Mouse (Mus musculus): ENCODE measurements around the gene Fnbp4.

The Fnbp4 gene

DNA sequence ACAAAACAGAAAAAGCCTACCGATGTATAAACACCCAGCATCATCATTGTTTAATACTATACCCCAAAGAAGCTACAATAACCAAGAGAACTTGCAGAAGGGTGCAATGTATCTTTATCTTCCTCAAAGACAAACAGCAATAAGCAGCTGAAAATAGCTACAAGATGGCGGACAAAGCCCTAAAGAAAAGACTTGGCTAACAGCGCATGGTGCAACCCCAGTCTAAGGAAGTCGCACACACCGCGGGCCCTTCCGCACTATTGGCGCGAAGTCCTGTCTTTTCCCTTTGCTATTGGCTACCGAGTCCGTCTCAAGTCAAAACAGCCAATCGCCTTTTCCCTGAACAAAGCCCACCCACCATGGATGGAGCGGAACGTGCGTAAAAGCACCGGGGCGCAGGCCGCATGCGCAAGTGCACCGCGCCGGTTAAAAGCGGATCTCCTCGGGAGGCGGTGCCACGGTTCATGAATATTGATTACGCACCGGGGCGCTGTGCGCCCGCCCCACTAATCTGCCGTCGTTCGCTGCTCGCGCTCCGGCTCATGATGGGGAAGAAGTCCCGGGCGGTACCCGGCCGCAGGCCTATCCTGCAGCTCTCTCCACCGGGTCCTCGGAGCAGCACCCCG lies at the start of gene Fnbp4:
Fnbp4 (plus strand) TSS at position 318 of the 626 bp plus-strand sequence.
- peak; percentile 97 to 98 for DNase-seq

DNA sequence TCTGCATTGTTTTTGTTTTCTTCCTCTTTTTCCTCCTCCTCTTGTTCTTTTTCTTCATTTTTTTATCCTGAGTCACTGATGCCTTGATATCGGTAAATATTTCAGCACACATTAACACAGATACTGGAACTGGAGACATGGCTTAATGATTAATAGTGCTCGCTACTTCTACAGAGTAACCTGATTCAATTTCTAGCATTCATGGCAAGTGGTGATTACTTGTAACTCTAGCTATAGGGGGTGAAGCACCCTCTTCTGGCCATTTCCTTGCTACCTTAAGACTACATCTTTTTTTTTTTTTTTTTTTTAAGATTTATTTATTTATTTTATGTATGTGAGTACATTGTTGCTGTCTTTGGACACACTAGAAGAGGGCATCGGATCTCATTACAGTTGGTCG lies 44.2 kb upstream of the Fnbp4 start:
- no peak for DNase-seq

DNA sequence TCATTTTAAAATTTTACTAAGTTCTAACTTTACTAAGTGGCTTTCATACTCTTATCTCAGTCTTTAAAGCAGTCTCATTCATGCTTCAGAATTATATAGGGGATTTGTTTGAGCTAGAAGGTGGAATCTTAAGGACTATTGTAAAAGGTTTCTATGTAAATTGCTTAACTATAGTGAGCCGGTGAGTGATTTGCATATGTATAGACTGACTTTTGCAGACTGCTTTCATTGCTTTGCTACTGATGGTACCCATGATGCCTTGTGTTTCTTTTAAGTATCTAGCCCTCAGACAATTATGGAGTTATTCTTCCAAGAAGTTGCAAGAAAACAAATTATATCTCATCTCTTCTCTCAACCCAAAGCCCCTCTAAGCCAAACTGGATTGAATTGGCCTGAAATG lies 36.6 kb upstream of the Fnbp4 start:
- DNase-seq = no peak

DNA sequence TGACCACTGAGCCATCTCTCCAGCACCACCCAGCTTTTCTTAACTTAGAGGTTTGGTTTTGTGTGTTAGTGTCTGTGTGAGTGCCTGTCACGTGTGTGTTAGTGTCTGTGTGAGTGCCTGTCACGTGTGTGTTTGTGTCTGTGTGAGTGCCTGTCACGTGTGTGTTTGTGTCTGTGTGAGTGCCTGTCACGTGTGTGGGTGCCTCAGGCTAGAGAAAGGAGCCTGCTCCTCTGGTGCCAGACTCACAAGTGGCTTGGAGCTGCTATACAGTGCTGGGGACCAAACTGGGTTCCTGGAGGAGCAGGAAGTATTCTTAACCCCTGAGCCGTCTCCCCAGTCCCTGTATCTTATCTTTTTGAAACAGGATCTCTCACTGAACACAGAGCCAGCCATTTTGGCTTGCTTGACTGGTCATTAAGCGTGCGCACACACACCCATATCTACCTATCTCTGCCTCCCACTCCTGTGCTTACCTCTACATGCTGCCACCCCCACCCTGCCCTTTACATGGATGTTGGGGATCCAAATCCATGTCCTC lies 29.5 kb upstream of the Fnbp4 start:
- no peak for DNase-seq

DNA sequence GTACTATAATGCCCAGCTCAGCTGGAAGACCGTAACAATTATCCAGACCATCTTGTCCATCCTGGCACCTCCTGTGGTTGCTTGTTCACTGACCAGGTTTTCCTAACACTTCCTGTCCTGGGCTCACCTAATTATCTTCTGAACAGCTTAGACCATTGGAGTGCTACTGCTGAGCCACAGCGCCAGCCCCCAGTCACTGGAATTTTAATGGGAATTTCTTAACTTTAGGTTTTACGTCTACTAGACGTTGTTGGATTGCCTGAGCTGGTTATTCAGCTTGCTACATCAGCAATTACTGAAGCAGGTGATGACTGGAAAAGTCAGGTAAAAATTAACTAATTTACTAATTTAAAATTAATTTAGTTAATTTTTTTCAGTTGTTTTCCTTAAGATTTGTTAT lies 27.8 kb upstream of the Fnbp4 start:
- DNase-seq = no peak

DNA sequence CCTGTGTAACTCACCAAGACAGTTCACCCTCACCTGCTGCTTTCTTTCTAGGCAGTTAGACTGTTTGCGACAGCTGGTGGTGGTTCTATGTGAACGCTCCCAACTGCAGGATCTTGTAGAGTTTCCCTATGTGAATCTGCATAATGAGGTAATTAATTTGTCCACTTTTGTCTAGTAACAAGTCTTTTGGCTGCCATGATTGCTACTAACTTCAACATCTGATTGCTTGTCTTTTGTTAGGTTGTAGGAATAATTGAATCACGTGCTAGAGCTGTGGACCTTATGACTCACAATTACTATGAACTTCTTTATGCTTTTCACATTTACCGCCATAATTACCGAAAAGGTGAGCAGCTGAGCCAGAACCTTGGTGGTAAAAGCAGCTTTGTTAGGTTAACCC lies 27.2 kb upstream of the Fnbp4 start:
- no peak for DNase-seq

DNA sequence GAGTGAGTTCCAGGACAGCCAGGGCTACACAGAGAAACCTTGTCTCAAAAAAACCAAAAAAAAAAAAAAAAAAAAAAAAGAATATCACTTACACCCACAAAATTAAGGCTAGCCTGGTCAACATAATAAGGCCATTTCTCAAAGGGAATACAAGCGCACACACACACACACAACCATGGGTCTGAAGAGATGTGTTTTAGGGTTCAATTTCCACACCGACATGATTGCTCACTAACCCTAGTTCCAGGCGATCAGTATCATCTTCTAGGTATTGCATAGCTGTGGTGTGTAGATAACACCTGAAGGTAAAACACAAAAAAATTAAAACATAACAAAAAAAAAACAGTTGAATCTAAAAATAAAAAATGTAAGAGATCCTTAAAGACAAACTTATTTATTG lies 18.4 kb upstream of the Fnbp4 start:
- no peak for DNase-seq

DNA sequence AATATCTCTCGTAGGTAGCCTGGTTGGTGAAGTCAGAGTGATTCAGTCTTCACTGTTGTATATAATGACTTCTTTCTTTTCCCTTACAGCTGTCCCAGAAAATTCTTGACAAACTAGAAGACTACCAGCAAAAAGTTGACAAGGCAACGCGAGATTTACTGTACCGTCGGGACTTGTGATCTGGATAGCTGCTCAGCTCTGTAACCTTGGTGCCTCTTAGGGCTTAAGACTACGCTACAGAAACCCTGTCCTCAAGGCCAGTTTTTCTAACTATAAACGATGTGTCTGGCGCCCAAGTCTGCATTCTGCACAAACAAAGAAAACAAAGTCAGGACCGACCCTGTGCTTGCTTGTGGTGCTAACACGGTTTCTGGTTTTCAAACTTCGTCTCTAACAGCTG lies 9.8 kb upstream of the Fnbp4 start:
- DNase-seq = no peak

DNA sequence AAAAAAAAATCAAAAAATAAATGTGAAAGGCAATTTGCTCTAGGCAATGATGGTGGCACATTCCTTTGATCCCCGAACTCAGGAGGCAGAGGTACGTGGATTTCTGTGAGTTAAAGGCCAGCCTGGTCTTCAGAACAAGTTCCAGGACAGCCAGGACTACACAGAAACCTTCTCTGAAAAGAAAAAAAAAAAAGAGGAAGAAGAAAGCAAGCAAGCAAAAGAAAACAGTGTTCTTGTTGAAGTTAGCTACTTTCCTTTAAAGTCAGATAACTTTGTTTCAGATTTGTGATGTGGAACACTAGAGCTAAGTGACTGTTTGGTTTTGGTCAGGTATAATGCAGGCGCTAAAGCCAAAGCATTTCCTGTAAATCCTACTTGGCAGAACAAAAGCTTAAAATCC lies 6.4 kb upstream of the Fnbp4 start:
- no peak for DNase-seq

DNA sequence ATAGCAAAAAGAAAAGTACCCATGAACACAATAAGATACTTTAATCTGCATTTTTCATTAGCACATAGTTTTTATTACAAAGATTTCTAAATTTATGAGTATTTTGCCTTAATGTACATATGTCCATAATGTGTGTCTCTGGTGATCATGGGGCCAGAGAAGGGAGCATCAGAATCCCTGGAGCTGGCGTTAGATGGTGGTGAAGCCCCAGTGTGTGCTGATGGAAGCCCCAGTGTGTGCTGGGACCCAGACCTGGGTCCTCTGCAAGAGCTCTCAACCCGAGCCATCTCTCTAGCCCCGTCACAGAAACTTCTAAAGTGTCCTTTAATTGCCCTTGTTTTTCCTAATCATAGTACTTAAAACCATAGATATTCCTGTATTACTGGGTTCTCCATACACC lies 5.8 kb upstream of the Fnbp4 start:
- DNase-seq = no peak

DNA sequence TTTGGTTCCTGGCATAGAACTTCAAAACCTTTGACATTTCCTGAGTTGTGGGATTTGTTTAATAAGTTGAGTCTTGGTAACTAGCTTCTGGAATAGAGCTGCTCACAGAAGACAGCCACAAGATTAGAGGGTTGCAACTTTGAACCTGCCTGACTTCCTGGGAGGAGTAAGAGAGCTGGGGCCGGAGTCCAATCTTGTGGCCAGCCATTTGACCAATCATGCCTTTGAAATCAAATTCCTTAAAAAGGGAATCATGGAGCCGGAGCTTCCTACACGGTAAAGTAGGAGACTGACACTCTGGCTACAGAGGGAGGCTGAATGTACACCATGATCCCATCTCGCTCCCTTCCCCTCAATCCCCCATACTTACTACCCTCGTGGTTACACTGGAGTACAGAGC lies 5.2 kb upstream of the Fnbp4 start:
- DNase-seq = no peak

DNA sequence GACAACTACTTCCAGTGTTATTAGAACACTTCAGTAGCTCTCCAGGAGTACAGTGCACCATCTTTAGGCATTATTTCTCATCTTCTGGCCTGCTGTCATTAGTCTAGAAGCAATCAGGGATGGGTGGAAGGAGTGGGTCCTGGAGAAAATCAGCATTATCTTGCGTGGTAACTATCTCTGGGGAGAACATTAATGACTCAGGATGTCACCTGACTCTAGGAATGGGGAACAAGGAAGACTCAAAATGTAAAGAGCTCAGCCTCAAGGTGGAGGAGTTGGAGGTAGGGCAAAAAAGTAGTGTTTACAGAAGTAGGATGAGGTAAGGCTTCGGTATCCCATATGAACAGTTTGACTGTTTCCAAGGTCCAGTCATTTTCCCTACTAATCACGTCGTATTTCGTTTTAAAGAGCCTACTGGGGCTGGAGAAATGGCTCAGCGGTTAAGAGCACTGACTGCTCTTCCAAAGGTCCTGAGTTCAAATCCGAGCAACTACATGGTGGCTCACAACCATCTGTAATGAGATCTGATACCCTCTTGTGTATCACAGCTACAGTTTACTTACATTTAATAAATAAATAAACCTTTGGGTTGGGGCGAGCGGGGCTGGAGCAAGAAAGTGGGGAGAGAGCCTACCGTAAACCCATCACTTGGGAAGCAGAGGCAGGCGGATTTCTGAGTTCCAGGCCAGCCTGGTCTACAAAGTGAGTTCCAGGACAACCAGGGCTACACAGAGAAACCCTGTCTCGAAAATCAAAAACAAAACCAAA lies 701 bp upstream of the Fnbp4 start:
- DNase-seq = peak; percentile 26 to 33

DNA sequence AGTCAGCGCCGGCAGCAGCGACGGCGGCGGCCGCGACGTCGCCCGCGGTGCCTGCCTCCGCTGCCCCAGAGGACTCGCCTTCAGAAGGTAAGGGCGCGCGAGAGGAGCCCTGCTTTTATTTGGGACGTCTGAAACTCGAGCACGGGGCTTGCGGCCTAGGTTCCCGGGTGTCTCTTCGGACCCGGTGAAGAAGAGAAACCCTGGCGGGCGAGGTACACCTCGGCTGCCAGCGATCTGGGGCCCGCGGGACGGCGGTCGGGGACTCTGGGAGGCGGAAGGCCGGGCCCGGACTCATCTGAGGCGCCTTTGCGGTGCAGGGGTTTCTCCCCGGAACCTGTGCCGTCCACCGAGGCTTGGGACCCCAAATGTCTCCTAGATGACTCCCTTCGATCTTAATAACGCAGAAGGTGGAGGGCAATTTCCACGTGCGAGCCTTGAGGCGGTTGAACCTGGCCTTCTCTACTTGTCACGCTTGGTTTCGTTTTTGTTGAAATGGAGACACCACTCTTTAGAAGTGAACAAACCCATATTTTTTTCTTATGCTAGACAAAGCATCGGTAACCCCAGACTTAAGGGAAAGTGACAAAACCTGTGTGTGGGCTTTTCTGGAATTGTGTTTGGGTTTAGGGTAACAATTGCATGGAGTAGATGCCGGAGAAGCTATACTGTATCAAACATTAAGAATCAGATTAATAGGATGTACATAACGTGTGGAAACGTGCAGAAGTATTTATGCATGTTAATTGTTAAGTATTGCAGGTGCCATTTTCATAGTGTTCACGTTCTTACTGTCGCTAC lies 769 bp downstream of the Fnbp4 start:
- no peak for DNase-seq

DNA sequence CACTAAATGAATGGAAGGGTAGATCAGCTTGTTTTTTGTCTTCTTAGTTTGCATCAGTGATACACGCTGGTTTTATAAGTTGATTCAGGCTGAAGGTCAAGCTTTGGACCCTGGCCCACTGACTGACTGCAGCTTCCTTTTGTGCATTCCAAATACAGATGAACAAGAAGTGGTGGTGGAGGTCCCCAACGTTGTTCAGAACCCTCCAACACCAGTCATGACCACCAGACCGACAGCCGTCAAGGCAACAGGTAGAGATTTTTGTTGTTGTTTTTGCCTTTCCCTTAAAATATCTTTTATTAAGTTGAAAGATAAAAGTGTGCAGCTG lies 1.3 kb downstream of the Fnbp4 start:
- no peak for DNase-seq

DNA sequence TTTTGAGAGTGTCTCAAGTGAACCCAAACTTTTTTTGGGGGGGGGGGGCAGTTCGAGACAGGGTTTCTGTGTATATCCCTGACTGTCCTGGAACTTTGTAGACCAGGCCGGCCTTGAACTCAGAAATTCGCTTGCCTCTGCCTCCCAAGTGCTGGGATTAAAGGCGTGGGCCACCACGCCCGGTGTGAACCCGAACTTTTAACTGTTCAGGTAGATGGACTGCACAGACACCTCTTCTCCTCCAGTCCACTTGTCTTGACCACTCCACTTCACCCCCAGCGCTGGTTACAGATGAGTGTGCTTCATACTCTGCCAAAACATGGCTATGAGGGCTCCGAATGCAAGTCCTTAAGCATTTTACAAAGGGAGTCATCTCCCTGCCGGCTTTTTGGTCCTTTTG lies 2.0 kb downstream of the Fnbp4 start:
- no peak for DNase-seq

DNA sequence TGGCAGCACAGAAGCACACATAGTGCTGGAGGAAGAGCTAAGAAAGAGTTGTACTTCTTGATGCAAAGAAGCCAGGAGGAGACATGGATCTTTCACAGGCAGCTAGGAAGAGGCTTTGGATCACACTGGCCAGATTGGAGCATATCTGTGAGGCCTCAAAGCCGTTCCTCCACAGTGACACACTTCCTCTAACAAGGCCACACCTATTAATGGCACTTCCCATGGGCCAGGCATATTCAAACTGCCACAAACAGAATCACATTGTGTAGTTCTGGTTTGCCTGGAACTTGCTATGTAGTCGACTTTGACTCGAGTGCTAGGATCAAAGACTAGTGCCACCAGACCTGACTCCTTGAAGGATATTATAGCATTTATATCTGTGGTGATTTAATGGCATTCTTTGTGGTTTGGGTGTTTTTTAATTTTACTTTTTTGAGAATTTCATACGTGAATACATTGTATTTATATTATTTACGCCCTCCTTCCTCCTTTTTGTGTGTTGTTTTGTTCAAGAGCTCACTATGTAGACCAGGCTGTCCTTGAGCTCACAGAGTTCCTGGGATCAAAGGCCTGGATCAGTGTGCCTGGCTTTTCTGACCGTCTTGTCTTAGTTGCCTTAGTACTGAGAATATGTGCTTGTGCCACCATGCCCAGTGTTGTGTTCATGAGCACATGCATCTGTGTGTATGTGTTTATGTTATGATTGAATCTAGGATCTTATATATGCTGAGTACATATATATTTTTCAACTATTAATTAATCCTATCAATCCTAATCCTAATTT lies 4.7 kb downstream of the Fnbp4 start:
- no peak for DNase-seq

DNA sequence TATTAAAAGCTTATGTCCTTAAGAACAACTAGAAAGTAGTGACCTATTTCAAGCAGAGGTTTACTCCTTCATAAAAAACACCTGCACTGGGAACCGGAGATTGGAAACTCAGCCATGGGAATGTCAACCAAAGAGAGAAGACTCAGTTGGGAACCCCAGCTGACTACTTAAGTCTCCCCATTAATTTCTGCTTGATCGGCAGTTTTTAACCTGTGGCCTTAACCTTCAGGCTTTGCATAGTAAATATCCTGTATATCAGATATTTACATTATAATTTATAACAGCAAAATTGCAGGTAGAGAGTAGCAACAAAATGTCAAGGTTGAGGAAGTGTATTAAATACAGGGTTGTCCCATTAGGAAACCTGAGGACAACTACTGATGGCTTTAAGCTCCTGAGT lies 8.4 kb downstream of the Fnbp4 start:
- DNase-seq = no peak

DNA sequence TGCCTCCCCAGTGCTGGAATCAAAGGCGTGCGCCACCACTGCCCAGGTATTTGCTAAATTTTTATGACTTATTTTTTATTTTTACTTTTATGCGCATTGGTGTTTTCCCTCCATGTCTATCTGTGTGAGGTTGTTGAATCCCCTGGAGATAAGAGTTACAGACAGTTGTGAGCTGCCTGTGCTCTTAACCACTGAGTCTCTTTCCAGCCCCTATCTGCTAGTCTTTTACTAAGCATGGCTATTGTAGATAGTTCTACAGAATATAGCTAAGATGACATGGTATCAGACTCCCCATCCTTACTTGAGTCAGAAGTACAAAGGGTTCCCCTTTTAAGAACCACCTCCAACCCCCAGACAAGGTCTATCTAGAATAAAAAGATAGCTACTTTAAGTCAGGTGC lies 9.0 kb downstream of the Fnbp4 start:
- no peak for DNase-seq

DNA sequence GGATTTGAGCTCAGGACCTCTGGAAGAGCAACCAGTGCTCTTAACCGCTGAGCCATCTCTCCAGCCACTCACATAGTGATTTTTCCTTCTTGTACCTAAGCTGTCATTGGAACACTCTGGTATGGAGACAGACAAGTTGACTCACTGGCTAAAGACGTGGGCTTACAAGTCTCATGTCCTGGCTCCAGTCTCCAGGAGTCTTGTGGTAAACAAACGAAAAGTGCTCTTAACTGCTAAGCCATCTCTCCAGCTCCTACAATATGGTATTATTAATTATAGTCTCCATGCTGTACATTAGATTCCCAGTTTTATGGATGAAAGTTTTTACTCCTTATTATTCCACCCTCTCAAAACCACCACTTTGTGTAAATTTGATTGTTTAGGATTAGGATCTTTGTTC lies 20.0 kb downstream of the Fnbp4 start:
- DNase-seq = no peak

DNA sequence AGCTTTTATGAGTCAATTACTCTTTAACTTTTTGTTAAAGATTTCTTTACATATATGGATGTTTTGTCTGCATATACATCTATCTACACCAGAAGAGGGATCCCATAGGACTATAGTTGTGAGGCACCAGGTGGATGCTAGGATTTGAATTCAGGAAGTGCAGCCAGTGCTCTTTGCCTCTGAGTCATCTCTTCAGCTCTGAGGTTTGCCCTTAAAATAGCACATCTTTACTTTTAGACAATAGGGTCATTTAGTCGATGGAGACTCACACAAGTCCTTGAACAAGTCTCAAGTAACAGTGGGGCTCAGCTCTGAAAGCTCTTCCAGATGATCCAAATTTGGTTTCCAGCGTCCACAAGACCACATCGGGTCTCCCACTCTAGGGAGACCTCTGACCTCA lies 36.2 kb downstream of the Fnbp4 start:
- DNase-seq = no peak

DNA sequence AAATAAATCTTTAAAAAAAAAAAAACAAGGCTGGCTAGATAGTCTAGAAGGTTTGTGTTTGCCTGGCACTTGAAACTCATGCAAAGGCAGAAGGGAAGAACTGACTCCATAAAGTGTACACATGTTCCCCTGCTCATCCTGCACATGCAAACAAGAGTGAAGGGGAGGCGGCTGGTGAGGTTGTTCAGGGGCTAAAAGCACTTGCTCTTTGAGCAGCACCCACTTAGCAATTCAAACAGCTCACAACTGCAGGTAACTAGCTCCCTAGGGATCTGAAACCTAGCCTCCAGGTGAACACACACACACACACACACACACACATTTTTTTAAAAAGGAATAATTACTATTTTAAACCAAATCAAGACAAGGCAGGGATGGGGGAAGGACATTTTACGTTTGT lies 36.8 kb downstream of the Fnbp4 start:
- no peak for DNase-seq

DNA sequence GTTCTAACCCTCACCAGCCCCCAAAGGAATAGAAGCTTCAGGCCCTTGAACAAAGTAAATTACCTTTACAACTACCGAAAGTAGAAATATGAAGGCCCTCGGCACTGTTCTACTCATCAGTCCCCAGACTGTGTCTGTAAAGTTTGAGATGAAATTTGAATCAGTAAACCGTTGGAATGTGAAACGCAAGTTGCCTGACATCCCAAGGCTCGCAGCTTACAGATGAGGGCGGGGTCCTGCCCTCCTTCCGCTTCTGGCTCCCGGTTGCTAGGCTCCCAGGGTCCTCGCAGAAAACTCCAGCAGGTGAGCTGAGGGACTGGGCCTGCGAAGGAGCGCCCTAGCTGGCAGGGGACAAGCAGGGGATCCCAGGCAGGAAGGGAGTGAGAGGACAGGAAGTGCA lies 37.3 kb downstream of the Fnbp4 start, which contains the start of gene Agbl2:
Agbl2 (plus strand) TSS at position 270 of the 400 bp plus-strand sequence.
- DNase-seq = peak; percentile 27 to 30

DNA sequence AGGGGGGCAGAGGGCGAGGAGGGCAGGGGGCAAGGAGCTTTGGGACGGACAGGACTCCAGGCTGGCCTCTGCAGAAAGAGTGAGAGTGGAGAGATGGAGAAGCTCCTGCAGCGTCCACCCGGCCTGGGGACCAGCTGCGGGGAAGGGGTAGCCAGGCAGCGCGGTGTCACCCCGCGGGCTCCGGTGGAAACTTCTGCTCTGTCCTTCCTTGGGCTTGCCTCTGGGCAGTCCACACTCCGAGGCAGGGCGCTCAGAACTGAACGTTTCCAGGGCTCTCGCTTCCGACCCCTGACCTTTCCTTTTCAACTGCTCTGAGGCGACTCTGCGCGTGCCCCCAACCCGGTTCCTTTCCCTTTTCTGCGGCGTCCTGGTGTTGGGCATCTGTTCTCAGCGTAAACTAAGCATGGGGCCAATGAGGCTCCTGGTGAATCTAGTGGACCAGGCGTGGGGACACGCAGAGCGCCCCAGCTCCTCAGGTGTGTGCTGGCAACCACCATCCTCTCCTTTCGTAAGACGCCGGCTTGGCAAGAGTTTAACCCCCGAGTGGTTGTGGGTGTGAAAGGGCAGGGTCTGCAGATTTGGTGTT lies 37.8 kb downstream of the Fnbp4 start:
- DNase-seq = peak; percentile 34 to 39

All from cerebellum, postnatal 36 days (tissue).